Mouse (Mus musculus) lung, postnatal 4 days (tissue): ENCODE data around the gene Hhatl.

Source experiments
- DNase-seq, 2 experiments: peaks; one replicate each; pipeline ENCODE4 v3.0.0; 2021

Hhatl gene

DNA sequence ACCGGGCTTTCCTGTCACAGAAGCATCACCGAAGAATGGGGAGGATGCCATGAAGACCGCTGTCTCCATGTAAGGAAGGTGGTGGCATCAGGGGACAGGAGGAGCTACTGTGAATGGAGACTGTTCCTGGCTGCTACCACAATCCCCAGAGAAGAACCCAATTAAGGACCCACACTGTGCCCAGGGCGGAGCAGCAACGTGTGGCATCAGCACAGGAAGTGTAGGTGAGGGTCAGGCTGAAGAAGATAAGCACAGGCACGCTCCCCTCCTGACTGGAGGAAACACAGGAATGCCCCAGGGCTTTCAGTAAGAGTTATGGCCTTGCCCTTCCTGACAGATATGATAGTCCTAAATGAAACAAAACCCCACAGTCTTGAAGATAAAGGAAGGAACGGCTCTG lies 10.4 kb upstream of the Hhatl start:
- no peak for DNase-seq

GRCm38 (mm10) chr9:121798887-121799520 lies 6.7 kb upstream of the Hhatl start:
- DNase-seq: no peak

DNA sequence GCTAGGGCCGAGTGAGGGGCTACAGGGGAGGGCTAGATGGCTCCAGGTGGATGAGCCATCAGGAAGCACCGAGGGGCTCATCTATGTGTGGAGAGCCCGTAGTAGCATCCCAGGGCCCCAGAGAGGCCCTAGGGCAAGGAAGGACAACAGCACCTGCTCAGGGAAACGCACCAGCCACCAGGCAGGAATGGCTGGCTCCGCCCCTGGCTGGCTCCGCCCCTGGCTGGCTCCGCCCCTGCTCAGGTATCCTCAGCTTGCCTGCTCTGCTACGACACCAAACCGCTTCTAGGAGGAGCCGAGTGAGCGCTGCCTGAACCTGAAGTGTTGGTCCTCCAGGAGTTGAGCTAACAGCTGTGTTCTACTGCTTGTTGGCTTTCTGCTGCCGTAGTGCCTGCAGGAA lies 5.4 kb upstream of the Hhatl start:
- DNase-seq: peak; percentile 53 to 71

DNA sequence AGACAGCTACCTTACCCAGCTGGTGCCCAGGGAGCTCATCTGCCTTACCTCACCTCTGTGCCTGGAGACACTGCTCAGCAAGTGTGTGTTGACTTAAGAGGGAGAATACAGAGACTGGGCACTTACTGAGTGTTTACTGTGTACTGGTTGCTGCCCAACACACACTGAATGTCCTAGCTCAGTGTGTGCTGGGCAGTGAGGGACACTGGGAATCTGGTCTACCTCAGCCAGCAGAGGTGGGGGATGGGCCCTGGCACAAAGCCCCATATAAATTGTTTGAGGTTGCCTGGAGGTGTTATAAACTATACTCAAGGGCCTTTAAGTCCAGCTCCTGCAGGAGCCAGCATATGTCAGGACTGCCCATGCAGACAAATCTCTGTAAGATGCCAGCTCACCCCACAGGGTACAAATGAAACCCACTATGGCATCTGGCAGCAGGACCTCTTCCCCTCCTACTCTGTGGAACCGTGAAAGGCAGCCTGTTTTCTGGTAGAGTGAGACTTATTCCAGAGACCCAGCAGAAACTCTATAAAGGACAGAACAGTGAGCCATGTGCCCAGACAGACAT lies 2.7 kb upstream of the Hhatl start:
- no peak for DNase-seq

- DNase-seq: peak; percentile 72 to 73
Observed at GRCm38 (mm10) chr9:121791206-121791605, 1.1 kb downstream of the Hhatl start.

- DNase-seq: no peak
Observed at GRCm38 (mm10) chr9:121786359-121786758, 5.9 kb downstream of the Hhatl start.

DNA sequence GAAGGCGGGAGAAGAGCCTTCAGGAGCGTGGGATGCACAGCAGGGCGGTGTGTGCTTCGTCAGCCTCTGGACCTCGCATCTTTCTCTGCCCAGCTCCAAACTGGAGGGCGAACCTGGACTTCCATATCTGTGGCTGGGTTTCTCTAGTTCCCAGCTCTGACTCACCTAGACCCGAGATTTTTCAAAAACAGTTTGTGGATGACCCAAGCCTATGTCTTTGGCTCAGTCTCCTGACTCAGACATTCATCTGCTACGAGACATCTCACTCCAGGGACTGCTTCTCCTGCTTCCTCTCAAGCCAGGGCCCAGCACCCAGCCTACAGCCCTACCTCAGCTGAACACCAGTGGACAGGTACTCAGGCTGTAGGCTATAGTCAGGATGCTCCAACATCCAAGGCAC lies 7.0 kb downstream of the Hhatl start:
- no peak for DNase-seq

DNA sequence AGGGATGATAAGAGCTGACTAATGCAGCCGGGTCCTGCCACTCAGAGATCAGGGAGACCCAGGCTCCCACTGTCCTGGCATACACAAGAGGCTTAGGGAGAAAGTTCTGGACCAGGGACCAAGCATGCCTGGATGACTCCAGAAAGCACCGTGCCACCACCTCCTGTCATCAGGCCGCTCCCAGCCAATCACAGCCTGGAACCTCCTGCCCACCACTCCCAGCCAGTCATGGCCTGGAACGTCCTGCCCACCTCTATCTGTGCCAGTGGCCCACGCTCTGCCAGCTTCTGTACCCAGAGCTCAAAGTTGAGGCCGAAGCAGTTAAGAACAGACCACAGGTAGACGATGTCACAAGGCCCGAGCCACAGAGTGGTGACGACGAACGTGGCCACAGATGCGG lies 7.5 kb downstream of the Hhatl start:
- DNase-seq: no peak

GRCm38 (mm10) chr9:121778066-121778624 lies 14.2 kb downstream of the Hhatl start:
- peak; percentile 48 to 68 for DNase-seq

DNA sequence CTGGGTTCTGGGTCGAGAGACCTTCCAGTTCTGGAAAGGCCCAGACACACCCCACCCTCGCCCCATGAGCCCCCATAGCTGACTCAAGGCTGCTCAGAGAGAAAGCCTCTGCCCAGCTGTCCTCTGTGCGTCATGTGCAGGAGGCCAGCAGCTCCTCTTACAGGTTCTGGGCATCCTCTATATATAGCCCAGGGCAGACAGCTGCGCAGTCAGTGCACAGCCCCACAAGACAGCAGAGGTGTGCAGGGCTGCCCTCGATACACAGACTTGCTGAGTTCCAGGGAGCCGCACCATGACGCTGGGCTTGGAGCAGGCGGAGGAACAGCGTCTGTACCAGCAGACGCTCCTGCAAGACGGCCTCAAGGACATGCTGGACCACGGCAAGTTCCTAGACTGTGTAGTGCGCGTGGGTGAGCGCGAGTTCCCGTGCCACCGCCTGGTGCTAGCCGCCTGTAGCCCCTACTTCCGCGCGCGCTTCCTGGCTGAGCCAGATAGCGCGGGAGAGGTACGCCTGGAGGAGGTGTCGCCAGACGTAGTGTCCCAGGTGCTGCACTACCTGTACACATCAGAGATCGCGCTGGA lies 14.7 kb downstream of the Hhatl start, which contains the start of gene Klhl40:
TSS of gene Klhl40 (plus strand) at position 124 of the 582 bp plus-strand sequence.
- DNase-seq: no peak

- no peak for DNase-seq
Observed at GRCm38 (mm10) chr9:121776511-121776910, 15.8 kb downstream of the Hhatl start.

DNA sequence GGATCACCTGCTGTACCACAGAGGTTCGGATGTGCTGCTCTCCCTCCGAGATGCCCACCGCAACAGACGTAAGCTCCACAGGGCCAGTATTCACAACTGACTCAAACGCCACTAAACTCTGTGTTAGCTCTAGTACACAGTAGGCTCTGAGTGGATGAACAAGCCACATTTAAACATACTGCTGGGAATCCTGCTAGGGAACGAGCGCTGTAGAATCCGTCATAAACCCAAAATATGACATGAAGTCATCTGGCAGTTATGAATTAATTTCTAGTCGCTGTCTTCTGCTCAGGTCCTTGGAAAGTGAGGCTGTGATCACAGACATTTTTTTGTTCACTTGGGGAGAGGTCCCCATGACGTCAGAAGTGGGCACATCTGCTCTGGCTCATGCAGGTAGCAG lies 16.4 kb downstream of the Hhatl start:
- no peak for DNase-seq

DNA sequence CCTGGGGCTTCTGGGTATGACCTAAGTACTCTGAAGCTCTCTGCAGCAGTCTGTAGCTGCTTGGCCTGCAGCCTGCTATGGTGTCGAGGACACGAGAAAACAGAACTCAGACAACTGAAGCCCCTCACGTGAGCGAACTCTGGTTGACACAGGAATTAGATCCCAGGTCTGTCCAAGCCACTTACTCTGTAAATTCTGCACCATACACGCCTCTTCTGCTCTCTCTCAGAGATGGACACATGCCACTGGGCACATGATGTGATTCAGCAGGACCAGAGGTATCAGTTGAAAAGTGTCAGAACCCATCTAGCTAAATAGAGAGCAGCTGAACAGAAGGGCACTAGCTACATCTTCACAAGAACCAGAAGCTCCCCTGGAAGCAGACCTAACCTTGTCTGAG lies 19.9 kb downstream of the Hhatl start:
- no peak for DNase-seq

GRCm38 (mm10) chr9:121765166-121765855 lies 27.0 kb downstream of the Hhatl start:
- DNase-seq: peak; percentile 28 to 61

DNA sequence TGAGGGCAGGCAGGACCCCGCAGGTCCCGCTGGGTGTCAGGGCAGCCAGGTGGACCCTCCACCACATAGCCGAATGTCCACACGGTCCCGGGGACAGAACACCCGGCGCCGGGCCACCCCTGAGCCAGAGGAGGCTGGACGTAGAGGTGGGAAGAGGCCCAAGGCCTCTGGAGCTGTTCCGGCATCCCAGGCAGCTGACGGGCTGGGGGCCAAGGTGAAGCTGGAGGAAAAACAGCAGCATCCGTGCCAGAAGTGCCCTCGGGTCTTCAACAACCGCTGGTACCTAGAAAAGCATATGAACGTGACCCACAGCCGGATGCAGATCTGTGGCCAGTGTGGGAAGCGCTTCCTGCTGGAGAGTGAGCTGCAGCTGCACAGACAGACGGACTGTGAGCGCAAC lies 28.6 kb downstream of the Hhatl start:
- DNase-seq: peak in 1 of 2 experiments; percentile 46

DNA sequence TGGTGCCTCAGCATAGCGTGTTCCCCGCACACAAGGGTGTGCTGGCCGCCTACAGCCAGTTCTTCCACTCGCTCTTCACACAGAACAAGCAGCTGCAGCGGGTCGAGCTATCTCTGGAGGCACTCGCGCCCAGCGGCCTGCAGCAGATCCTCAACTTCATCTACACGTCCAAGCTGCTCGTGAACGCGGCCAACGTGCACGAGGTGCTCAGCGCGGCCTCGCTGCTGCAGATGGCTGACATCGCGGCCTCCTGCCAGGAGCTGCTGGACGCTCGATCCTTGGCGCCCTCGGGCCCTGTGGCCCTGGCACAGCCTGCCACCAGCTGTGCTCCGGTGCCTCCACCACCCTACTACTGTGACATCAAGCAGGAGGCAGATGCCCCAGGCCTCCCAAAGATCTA lies 29.5 kb downstream of the Hhatl start:
- DNase-seq: peak in 1 of 2 experiments; percentile 28

- no peak for DNase-seq
Observed at GRCm38 (mm10) chr9:121762248-121762647, 30.1 kb downstream of the Hhatl start.

- peak in 1 of 2 experiments; percentile 25 for DNase-seq
Observed at GRCm38 (mm10) chr9:121761787-121762186, 30.5 kb downstream of the Hhatl start.

- DNase-seq: peak in 1 of 2 experiments; percentile 27
Observed at GRCm38 (mm10) chr9:121761091-121761665, 31.1 kb downstream of the Hhatl start.

DNA sequence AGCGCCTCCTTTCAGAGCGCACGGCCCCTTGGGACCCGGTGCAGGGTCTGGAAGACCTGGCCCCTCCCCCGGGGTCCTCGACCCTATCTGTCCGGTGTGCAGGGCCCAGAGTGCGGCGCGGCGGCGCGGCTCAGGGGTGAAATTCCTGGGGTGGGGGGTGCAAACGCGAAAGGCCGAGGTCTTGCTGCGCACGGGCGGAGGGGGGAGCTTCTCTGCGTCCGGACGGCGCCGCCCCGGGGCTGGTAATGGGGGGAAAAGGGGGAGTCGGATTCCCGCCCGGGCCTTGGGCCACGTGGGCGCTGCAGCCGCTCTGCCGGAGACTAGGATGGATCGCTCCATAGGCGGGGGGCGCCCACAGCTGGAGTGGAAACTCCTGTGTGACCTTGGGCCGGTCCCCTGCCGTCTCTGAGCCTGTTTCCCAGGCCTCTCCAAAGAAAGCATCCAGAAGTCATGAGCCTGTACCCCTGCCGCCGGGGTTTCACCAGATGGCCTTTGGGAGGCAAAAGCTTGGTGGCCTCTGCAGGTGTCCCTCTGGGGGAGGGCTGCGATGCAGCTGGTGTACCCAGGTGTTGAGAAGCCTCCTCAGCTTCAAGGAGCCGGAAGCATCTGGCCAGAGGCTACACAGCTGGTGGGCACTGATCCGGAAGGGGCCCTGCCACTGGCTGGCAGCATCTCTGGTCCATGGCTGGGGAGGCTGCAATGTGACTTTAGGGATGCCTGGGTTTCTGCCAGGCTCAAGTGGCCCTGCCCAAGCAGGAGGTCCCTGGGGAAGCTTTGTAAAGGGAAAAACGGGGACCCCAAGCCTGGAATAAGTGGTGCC lies 31.8 kb downstream of the Hhatl start:
- peak; percentile 81 to 89 for DNase-seq

DNA sequence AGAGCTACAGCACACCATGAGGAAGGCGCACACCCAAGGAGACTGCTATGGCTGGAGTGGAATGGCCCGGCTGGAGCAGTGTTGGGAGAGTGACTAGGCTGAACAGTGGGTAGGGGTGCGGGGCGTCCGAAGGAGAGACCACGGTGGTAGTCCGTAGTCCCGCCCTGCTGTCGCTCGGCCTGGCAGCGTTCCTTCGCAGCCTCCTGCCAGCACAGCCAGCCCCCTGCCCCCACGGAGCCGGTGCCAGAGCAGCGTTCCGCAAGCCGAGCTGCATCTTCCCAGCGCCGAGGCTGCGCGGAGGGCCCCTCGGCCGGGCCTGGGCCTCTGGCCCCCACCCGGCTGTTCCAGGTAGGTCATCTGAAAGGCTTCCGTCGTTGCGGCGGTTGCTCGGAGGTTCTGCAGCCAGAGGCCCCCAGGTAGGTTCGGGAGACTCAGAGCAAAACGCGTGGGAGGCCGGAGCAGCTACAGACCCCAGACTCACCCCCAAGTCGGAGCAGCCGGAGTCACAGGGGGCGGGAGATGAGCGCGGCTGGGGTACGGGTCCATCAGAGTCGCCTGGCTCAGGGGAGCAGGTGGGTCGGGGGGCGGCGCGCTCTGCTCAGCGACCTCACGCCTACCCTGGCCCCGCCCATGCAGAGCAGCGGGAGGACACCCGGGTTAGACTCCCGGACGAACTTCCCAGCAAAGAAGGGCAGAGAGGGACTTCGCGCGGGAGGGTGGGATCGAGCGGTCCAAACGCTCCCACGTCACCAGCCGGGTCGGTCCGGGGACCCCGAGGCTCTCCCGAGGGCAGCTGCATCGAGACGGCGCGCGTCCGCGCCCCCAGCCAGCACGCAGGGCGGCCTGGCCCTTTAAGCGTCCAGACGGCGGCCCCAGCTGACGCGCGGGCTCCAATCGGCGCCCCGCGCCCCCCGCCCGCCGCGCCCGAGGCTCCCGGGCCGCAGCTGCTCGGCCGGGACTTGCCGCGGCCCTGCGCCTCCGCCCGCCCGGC lies 32.9 kb downstream of the Hhatl start, which contains the start of gene Zfp651:
TSS of gene Zfp651 (plus strand) at position 240 of the 991 bp plus-strand sequence.
- peak; percentile 69 to 87 for DNase-seq
